Mouse (Mus musculus) small intestine, adult 2 months (tissue): ENCODE data around the gene Ttc28. TPM values are rescaled to one million over a fixed set of nuclear protein-coding genes. Genes with fewer than 3 reads are reported as not detected.

Source experiments
- H3K27ac ChIP-seq: fragments of 200-500 bp; 2 replicates; pipeline ENCODE4 v1.5.1; 2012; ENCODE audit warnings: low read depth, low read length, control low read depth, inconsistent platforms; ENCODE audit not compliant: insufficient read depth
- H3K27me3 ChIP-seq: fragments of 200-500 bp; 2 replicates; pipeline ENCODE4 v1.6.1; 2012; ENCODE audit warnings: mild to moderate bottlenecking, moderate library complexity, low read length, inconsistent platforms; ENCODE audit not compliant: control insufficient read depth, insufficient read depth
- H3K36me3 ChIP-seq: fragments of 200-500 bp; 2 replicates; pipeline ENCODE4 v1.6.1; 2012; ENCODE audit warnings: mild to moderate bottlenecking, low read length, control low read depth, inconsistent platforms; ENCODE audit not compliant: control insufficient read depth, insufficient read depth
- H3K4me1 ChIP-seq: fragments of 200-500 bp; 2 replicates; pipeline ENCODE4 v1.6.1; 2012; ENCODE audit warnings: low read length, inconsistent platforms, mixed read lengths; ENCODE audit not compliant: control insufficient read depth, insufficient read depth, insufficient read length
- H3K4me3 ChIP-seq: fragments of 200-500 bp; 2 replicates; pipeline ENCODE4 v1.5.1; 2012; ENCODE audit warnings: low read depth, mild to moderate bottlenecking, control low read depth, inconsistent platforms, low read length, moderate library complexity
- CTCF ChIP-seq: fragments of 200-500 bp; IDR thresholded peaks from 2 replicates; pipeline ENCODE4 v1.5.1; 2012; ENCODE audit warnings: low read depth, mild to moderate bottlenecking, control low read depth, inconsistent platforms, low read length, moderate library complexity, mixed read lengths; ENCODE audit not compliant: insufficient replicate concordance, insufficient read length; ENCODE audit errors: extremely low read depth
- POLR2A ChIP-seq: fragments of 200-500 bp; IDR thresholded peaks from 2 replicates; pipeline ENCODE4 v1.6.1; 2012; ENCODE audit warnings: low read depth, mild to moderate bottlenecking, control low read depth, inconsistent platforms, low read length, moderate library complexity
- WGBS: fragments of 180-500 bp; shearing (Covaris S2); methylation state at CpG from one replicate; pipeline ENCODE4 v1.1.7; 2018; 5-methylcytosine and 5-hydroxymethylcytosine counted together
- polyA plus RNA-seq: library from polyadenylated mRNA; depleted of rRNA; stranded (reverse); fragments of >200 nt; gene quantifications from 2 replicates; pipeline ENCODE4 v1.2.3, GENCODE M21; 2012

The Ttc28 gene
- polyA plus RNA-seq, 1 experiment = 3.2 TPM

- H3K27me3 ChIP-seq = no peaks in the 10 kb centered on the region
- WGBS = 86% methylated on average over 4 of the region's 4 CpGs
Measured at GRCm38 (mm10) chr5:111085849-111086248, 206.2 kb downstream of the Ttc28 start.

GRCm38 (mm10) chr5:111096750-111097149 is 217.1 kb downstream of the Ttc28 start:
- no peaks in the 10 kb centered on the region for H3K27me3 ChIP-seq
- H3K36me3 ChIP-seq = no peaks in the 10 kb centered on the region
- TF ChIP-seq POLR2A (no peak), CTCF (no peak)
- peaks cover 3% of the 10 kb centered on the region for H3K4me1 ChIP-seq
- WGBS = 73% methylated on average over 5 of the region's 5 CpGs
- H3K27ac ChIP-seq = no peak overlapping the region
- H3K4me3 ChIP-seq = no peak overlapping the region

More at GRCm38 (mm10) chr5:111085849-111086248, 206.2 kb downstream of the Ttc28 start:
- H3K4me3 ChIP-seq = no peak overlapping the region
- no peaks in the 10 kb centered on the region for H3K36me3 ChIP-seq
- no peak overlapping the region for H3K27ac ChIP-seq
- no peaks in the 10 kb centered on the region for H3K4me1 ChIP-seq
- TF ChIP-seq CTCF (no peak), POLR2A (no peak)

GRCm38 (mm10) chr5:111097233-111098160 is 217.9 kb downstream of the Ttc28 start:
- H3K27ac ChIP-seq = no peak overlapping the region
- TF ChIP-seq POLR2A = no peak
- TF ChIP-seq CTCF = no peak
- no peaks in the 10 kb centered on the region for H3K27me3 ChIP-seq
- WGBS = 86% methylated on average over 11 of the region's 11 CpGs
- H3K4me1 ChIP-seq = peaks cover 3% of the 10 kb centered on the region
- no peak overlapping the region for H3K4me3 ChIP-seq
- 0 out of 2 replicates have a peak, but pooled peaks cover 2% of the 10 kb centered on the region for H3K36me3 ChIP-seq

DNA sequence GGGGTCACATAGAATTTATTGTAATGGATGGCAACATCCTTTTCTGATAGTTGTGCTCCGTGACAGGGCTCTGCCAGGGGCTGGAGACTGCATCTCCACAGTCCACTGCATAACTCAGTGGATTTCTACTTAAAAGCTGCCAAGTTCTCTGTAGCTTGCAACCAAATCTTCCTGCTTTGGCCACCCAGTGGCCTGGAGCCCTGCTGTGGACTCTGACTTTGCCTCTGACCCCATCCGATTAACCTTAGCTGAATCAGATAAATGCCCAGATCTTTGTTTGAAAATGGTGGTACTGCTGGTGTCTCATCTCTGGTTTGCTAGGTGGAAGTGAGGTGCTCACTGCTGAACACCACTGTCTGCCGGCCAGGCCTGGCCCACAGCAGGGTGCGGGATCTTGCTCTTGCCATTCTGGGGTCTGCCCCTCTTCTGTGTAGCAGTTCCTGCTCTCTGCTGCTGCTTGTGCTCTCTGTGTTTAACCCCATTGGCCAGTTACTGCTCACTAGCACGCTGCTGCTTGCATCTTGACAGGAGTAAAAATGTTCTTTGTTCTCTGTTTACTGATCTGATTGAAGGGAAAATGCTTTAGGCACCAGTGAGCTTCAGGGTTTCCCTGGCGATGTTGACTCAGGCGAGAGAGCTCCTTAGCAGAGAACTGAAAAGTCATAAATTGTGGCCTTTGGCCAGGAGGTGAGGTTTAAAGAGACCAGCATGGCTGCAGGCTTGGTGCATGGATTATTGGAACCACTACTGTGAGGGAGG is 219.1 kb downstream of the Ttc28 start:
- H3K4me1 ChIP-seq = peaks cover 3% of the 10 kb centered on the region
- 38% methylated on average over 7 of the region's 7 CpGs for WGBS
- TF ChIP-seq POLR2A = no peak
- no peak for TF ChIP-seq CTCF
- 0 out of 2 replicates have a peak, but pooled peaks cover 2% of the 10 kb centered on the region for H3K36me3 ChIP-seq
- no peak overlapping the region for H3K27ac ChIP-seq
- H3K27me3 ChIP-seq = no peaks in the 10 kb centered on the region
- no peak overlapping the region for H3K4me3 ChIP-seq

- 72% methylated on average over 7 of the region's 7 CpGs for WGBS
Measured at GRCm38 (mm10) chr5:111100585-111100984, 221.0 kb downstream of the Ttc28 start.

GRCm38 (mm10) chr5:111101383-111101932 is 221.9 kb downstream of the Ttc28 start:
- Histone ChIP-seq H3K27me3 (no peaks in the 10 kb centered on the region), H3K4me1 (peaks cover 3% of the 10 kb centered on the region), H3K27ac (no peak overlapping the region), H3K4me3 (no peak overlapping the region), H3K36me3 (0 out of 2 replicates have a peak, but pooled peaks cover 2% of the 10 kb centered on the region)
- no peak for TF ChIP-seq CTCF
- TF ChIP-seq POLR2A = no peak
- 68% methylated on average over 6 of the region's 6 CpGs for WGBS

More at GRCm38 (mm10) chr5:111100585-111100984, 221.0 kb downstream of the Ttc28 start:
- Histone ChIP-seq H3K36me3 (0 out of 2 replicates have a peak, but pooled peaks cover 2% of the 10 kb centered on the region), H3K4me1 (peaks cover 3% of the 10 kb centered on the region), H3K27me3 (no peaks in the 10 kb centered on the region), H3K4me3 (no peak overlapping the region), H3K27ac (no peak overlapping the region)
- no peak for TF ChIP-seq POLR2A
- no peak for TF ChIP-seq CTCF

- no peak overlapping the region for H3K27ac ChIP-seq
- H3K27me3 ChIP-seq = no peaks in the 10 kb centered on the region
- no peaks in the 10 kb centered on the region for H3K4me1 ChIP-seq
- 0 out of 2 replicates have a peak, but pooled peaks cover 2% of the 10 kb centered on the region for H3K36me3 ChIP-seq
- H3K4me3 ChIP-seq = no peak overlapping the region
- TF ChIP-seq POLR2A (no peak), CTCF (no peak)
- WGBS = 85% methylated on average over 7 of the region's 7 CpGs
Measured at GRCm38 (mm10) chr5:111104801-111105200, 225.2 kb downstream of the Ttc28 start.
